Mouse (Mus musculus) heart, embryonic 12.5 days (tissue): Measurements from ENCODE around the gene Smtnl1. TPM values are rescaled to one million over a fixed set of nuclear protein-coding genes. Genes with fewer than 3 reads are reported as not detected.
A peak's percentile ranks its signal among the peaks of the same experiment; 100 is the strongest.

ENCODE experiments used
- ATAC-seq: fragments of 200-750 bp; cut with Nextera tagmentation; 2 replicates; pipeline ENCODE4 v1.8.0; 2017; ENCODE audit warnings: moderate TSS enrichment, moderate library complexity; ENCODE audit not compliant: insufficient number of reproducible peaks, low FRiP score
- H3K27ac ChIP-seq: fragments of 300-500 bp; sonication (generic); 2 replicates; pipeline ENCODE4 v1.5.1; 2016; ENCODE audit warnings: mild to moderate bottlenecking, moderate library complexity; ENCODE audit not compliant: poor library complexity, severe bottlenecking
- H3K27me3 ChIP-seq: fragments of 300-500 bp; sonication (generic); replicated peaks from 2 replicates; pipeline ENCODE4 v1.6.1; 2016; ENCODE audit warnings: mild to moderate bottlenecking, moderate library complexity
- H3K36me3 ChIP-seq: fragments of 300-500 bp; sonication (generic); 2 replicates; pipeline ENCODE4 v1.6.1; 2016; ENCODE audit warnings: mild to moderate bottlenecking, moderate library complexity
- H3K4me1 ChIP-seq: fragments of 300-500 bp; sonication (generic); replicated peaks from 2 replicates; pipeline ENCODE4 v1.6.1; 2016; ENCODE audit warnings: mild to moderate bottlenecking
- H3K4me2 ChIP-seq: fragments of 300-500 bp; sonication (generic); 2 replicates; pipeline ENCODE4 v1.6.1; 2016; ENCODE audit warnings: mild to moderate bottlenecking, moderate library complexity
- H3K4me3 ChIP-seq: fragments of 300-500 bp; sonication (generic); 2 replicates; pipeline ENCODE4 v1.5.1; 2016; ENCODE audit warnings: mild to moderate bottlenecking
- H3K9ac ChIP-seq: fragments of 300-500 bp; sonication (generic); 2 replicates; pipeline ENCODE4 v1.6.1; 2016; ENCODE audit warnings: mild to moderate bottlenecking, moderate library complexity
- H3K9me3 ChIP-seq: fragments of 300-500 bp; sonication (generic); replicated peaks from 2 replicates; pipeline ENCODE4 v1.6.1; 2016; ENCODE audit warnings: mild to moderate bottlenecking, moderate library complexity
- WGBS: fragments of 180-500 bp; shearing (Covaris S2); methylation state at CpG from one replicate; pipeline ENCODE4 v1.1.7; 2016; 5-methylcytosine and 5-hydroxymethylcytosine counted together
- polyA plus RNA-seq: library from polyadenylated mRNA; unstranded; fragments of >200 nt; fragmentation: Nextera tagmentation; extraction: Ambion mirVana; gene quantifications from 2 replicates; pipeline ENCODE4 v1.2.1, GENCODE M21; 2016

Smtnl1 gene
- polyA plus RNA-seq, 1 experiment from 2014 or later = 0.43 TPM

DNA sequence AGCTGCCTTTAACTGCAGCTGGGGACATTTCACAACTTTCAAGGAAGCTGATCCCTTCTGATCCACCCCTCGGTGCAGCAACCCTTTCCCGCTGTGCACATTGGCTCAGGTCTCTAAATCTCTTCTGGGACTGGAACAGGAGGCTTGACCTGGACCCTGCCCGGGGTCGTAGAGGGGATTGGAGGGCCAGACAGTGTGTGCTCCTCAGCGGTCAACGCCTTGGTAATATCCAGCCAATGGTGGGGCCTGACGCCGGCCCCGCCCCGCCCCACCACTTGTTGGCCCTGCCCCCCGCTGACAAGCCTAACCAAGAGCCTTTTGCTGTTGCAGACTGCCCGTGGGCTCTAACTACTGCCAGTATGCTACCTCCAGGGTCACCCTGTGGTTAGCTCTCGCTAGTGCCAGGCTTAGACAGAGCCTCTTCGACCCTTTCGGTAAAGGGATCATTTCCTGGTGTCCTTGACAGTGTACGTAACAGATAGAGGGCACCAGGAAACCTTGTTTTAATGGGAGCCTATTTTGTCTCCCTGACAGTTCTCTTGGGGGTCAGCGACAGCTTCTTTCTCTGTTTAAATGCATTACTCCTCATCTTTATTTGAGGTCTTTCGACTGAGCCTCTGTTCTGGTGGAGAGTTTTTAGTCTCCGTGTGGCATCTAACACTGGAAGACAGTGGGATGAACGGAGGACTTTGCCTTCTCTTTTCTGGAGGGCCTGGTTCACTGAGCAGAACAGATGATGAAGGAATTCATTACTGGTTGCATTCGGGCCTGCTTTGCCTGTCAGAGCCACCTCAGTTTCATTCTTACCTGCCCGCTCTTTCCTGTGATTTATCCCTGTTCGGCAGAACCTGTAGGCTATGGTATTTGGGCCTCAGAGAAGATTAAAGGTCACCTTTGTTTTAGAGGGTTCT, 28.9 kb upstream of the Smtnl1 start:
- Histone ChIP-seq H3K27ac (no peak overlapping the region), H3K36me3 (peaks cover 76% of the 10 kb centered on the region), H3K9ac (no peak overlapping the region; the same call in 1 of the 2 replicates), H3K4me1 (peaks cover 33% of the 10 kb centered on the region), H3K4me2 (peak overlapping the region; percentile 41), H3K4me3 (no peak overlapping the region), H3K9me3 (no peaks in the 10 kb centered on the region), H3K27me3 (no peaks in the 10 kb centered on the region)
- peak; percentile 66; the same call in 1 of the 2 replicates for ATAC-seq
- 35% methylated on average over 23 of the region's 23 CpGs for WGBS

DNA sequence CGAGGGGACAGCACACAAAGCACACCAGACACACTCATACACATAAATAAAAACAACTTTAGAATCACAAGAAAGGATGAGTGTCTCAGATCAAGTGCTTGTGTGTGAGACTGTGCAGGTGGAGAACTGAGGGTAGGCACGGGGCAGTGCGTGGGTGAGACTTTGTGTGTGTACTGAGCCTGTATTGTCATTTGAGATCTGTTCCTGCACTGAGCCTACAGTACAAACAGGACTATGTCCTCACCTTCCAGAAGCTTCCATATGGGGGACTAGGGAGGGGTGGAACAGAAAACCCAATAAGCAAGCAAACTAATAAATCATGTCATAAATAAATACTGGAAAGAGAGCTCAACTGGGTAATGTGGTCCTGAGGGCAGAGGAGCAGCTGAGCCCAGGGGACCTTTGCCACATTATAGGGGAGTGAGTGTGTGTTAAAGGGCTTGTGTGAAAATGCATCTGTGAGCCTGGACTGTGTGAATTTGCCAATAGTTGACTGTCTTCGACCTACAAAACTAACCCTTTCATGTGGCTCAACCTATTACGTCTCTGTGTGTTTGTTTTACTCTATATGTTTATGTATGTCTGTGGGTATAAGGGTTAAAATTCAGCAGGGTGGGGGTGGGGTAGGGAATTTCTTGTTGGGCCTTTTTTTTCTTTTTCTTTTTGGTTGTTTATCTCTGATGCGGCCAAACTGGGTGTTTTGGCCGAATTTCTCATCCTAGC, 28.1 kb upstream of the Smtnl1 start:
- no peak for ATAC-seq
- 60% methylated on average over 7 of the region's 7 CpGs for WGBS

DNA sequence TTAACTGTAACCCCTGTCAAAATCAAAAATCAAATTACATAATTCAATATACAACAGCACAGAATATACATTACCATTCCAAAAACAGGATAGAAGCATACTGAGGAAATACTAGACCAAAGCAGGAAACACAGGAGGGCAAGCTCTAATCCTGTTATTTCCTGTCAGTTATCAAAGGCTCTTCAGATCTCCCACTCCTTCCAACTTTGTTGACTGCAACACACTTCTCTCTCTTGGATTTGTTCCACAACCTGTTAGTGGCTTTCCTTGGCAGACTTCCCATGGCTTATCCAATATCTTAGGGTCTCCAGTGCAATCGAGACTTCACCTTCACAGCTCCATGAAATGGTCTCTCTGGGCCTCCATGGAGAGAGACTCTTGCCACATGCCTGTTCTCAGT, 22.8 kb upstream of the Smtnl1 start:
- peaks cover 44% of the 10 kb centered on the region for H3K36me3 ChIP-seq
- H3K4me1 ChIP-seq = peaks cover 58% of the 10 kb centered on the region
- no peaks in the 10 kb centered on the region for H3K27me3 ChIP-seq
- no peaks in the 10 kb centered on the region for H3K9me3 ChIP-seq
- no peak for ATAC-seq
- H3K27ac ChIP-seq = peak overlapping the region; percentile 34; the same call in 1 of the 2 replicates
- no peak overlapping the region for H3K4me3 ChIP-seq
- H3K9ac ChIP-seq = no peak overlapping the region
- 29% methylated on average over 1 of the region's 1 CpGs for WGBS
- no peak overlapping the region for H3K4me2 ChIP-seq

More for the DNA sequence above, 28.1 kb upstream of the Smtnl1 start:
- Histone ChIP-seq H3K27me3 (no peaks in the 10 kb centered on the region), H3K4me2 (peak overlapping the region; percentile 41), H3K9me3 (no peaks in the 10 kb centered on the region), H3K9ac (no peak overlapping the region; the same call in 1 of the 2 replicates), H3K36me3 (peaks cover 77% of the 10 kb centered on the region), H3K4me3 (no peak overlapping the region), H3K4me1 (peaks cover 37% of the 10 kb centered on the region), H3K27ac (no peak overlapping the region)

DNA sequence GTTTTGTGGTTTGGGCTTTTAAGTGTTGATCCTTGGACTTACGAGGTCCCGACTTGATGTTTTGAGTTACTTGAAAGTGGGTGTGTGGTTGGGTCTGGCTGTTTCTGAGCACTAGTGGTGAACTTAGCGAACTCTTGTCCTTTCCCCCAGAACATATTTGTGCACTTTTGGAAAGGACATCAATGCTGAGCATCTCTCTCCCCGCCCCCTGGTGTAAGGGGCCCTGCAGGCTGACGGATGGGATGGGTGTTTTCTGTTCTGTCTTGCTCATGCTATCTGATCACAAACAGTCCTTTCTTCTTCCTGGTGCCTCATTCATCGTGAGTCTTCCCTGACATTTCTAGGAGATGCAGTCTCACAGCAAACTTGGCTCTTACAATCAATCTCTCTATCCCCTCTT, 21.2 kb upstream of the Smtnl1 start:
- Histone ChIP-seq H3K36me3 (peaks cover 29% of the 10 kb centered on the region), H3K4me2 (peak overlapping the region; percentile 2; the same call in 1 of the 2 replicates), H3K9me3 (no peaks in the 10 kb centered on the region), H3K9ac (no peak overlapping the region), H3K4me1 (peaks cover 47% of the 10 kb centered on the region), H3K27me3 (no peaks in the 10 kb centered on the region), H3K27ac (no peak overlapping the region), H3K4me3 (no peak overlapping the region)
- 67% methylated on average over 6 of the region's 6 CpGs for WGBS
- no peak for ATAC-seq

DNA sequence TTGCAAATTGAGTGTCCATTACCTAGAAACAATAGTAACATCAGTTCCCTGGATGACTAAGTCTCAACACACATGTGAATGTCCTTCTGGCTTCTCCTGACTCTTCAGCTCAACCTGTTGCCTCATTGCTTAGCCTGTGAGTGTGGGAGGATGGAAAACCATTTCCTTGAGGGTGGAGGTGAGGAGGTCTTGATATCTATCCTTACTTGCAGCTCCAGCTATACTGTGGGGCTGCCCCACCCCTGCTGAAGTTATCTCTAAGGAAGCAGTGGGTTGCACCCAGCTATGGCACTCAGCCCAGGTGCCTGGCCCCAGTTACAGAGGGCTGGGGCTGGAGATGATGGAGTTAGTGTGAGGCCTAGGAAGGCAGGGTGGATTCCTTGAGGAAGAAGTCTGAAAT, 19.5 kb upstream of the Smtnl1 start:
- peak overlapping the region; percentile 93; the same call in 1 of the 2 replicates for H3K9ac ChIP-seq
- H3K4me3 ChIP-seq = peak overlapping the region; percentile 90
- H3K27ac ChIP-seq = 0 out of 2 replicates have a peak overlapping the region, but pooled peaks have one; percentile 48
- no peaks in the 10 kb centered on the region for H3K9me3 ChIP-seq
- H3K36me3 ChIP-seq = peaks cover 14% of the 10 kb centered on the region
- peak overlapping the region; percentile 93 for H3K4me2 ChIP-seq
- H3K27me3 ChIP-seq = 0 out of 2 replicates have a peak, but pooled peaks cover 3% of the 10 kb centered on the region
- peak; percentile 72 for ATAC-seq
- H3K4me1 ChIP-seq = peaks cover 44% of the 10 kb centered on the region

DNA sequence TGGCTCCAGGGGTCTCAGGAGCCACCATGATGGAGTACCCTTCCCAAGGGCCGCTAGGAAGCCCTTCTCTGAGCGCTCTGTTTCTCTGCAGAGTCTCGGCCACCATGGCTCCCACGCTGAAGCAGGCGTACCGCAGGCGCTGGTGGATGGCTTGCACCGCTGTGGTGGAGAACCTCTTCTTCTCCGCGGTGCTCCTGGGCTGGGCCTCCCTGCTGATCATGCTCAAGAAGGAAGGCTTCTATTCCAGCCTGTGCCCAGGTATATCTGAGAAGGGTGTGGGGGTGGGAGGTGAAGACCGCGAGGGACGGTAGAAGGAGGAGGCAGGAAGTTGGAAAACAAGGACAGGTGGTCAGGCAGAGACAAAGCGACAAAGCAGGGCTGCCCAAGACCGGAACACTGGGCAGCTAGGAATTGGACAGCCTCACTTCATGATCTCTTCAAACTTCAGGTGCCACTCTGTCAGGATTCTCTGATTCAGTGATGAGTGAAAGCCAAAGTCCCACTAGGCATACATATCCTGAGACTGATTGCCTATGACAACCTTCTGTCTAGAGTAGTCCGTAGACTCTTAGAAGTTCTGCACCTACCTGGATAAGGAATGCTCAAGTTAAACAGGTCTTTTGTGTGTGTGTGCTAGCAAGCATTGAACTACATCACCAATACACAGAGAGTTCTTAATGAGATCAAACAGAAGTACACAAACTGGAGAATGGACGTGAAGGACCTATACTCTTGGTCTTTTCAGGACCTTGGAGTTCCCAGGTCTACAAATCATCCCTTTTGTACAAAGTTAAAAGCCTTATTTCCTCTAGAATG, 18.5 kb upstream of the Smtnl1 start:
- Histone ChIP-seq H3K27ac (peak overlapping the region; percentile 98), H3K27me3 (0 out of 2 replicates have a peak, but pooled peaks cover 7% of the 10 kb centered on the region), H3K36me3 (0 out of 2 replicates have a peak, but pooled peaks cover 8% of the 10 kb centered on the region), H3K4me1 (peaks cover 44% of the 10 kb centered on the region), H3K4me2 (peak overlapping the region; percentile 93), H3K4me3 (peak overlapping the region; percentile 90), H3K9ac (peak overlapping the region; percentile 93), H3K9me3 (no peaks in the 10 kb centered on the region)
- 0 out of 2 replicates have a peak, but pooled peaks have one; percentile 2 for ATAC-seq
- WGBS = 6% methylated on average over 17 of the region's 17 CpGs

DNA sequence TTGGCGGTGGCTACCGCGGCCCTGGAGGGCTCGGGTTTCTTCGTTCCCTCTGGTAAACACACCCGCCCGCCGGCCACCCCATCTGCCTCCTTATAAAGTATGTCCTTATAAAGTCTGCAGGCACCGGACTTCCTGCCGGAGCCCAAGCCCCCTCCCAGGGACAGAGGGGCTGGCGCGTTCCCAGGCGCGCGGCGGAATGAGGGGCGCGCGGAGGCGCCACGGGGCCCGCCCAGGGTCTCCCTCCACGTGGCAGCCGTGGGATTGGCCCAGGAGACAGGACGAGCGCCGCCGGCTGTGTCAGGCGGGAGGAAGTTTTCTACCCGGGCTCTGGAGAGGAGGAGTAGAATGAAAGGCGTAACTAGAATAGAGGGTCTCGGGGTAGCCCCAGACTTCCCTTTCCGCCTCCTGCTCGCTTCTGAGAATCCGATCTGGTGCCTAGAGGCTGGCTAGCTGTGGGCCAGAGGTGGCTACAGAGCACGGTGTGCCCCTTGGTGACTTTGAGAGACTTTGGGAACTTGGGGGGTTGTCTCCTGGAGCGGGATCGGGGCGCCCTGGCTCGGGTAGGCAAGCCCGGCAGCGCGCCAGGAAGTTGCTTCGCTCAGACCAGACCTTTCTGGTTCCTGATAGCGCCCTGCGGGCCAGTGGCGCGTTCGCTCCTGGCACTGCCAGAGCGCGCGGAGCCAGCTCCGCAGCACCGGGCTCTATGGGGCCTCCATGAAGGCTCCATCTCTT, 17.7 kb upstream of the Smtnl1 start:
- Histone ChIP-seq H3K36me3 (0 out of 2 replicates have a peak, but pooled peaks cover 5% of the 10 kb centered on the region), H3K4me1 (peaks cover 36% of the 10 kb centered on the region), H3K9ac (peak overlapping the region; percentile 93), H3K27ac (peak overlapping the region; percentile 98), H3K27me3 (0 out of 2 replicates have a peak, but pooled peaks cover 10% of the 10 kb centered on the region), H3K4me3 (peak overlapping the region; percentile 90), H3K9me3 (no peaks in the 10 kb centered on the region), H3K4me2 (peak overlapping the region; percentile 93)
- peak; percentile 88 for ATAC-seq
- under 1% methylated on average over 54 of the region's 54 CpGs for WGBS

DNA sequence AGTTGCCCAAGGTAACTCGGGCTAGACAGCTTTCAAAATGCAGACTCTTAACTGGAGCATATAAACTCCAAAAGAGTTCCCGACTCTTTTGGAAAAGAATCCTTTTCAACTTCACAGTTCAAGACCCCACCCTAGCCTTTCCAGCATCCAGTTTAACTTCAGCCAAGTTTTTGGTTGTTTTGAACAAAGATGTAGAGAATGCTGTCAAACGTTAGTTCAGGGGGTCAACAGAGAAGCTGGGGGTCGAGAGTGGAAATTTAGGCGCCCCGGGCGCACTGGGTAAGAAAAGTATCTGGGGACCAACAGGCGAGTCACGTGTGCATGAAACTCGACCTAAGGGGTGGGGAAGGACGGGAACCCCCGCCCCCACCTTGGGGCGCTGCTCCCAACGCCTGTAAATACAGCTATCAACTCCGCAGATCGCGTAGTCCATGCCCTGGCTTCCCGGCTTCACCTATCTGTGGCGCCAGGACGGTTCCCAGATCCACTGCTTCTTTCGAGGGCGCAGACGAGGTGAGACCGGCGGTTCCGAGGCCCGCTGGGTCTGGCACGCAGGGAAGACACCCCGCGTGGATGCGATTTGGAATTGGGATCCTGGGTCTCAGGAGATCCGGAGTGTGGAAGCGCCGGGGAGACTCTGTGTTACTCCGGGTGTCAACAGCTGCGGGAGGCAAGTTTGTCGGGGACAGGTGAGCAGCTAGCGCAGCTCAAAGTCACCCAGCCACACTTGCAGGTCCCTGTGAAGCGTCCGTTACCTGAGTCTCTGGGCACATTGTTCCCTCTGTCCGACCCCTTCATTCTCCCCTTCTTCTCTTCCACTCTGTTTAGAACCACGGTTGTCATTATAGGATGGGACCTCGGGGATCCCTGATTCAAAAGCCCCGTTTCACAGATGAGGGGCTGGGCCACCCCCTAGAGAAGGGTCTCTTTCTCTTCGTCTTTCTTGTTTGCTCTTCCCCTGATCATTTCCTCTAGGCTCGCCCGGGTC, 16.8 kb upstream of the Smtnl1 start:
- WGBS = under 1% methylated on average over 47 of the region's 47 CpGs
- no peaks in the 10 kb centered on the region for H3K36me3 ChIP-seq

DNA sequence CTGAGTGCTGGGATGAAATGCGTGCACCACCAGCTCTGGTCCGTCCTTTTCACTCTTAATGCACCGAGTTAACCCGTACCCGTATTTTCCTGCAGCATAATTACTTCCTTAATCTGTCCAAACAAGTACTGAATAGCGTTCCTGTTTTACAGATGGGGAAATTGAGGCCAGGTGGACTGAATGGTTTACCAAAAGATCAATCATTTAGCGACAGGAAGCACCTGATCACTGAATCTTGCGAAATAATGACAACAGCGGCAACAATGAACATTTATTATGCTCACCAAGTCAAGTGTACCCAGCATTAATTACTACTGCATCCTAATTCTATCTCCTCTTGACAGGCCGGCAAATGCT, 16.1 kb upstream of the Smtnl1 start, which contains the start of gene Slc43a1:
Slc43a1 (plus strand) TSS at position 258 of the 357 bp plus-strand sequence.
- H3K27me3 ChIP-seq = 0 out of 2 replicates have a peak, but pooled peaks cover 10% of the 10 kb centered on the region
- no peaks in the 10 kb centered on the region for H3K36me3 ChIP-seq
- peak within 1 kb of the TSS; percentile 93 for H3K9ac ChIP-seq
- ATAC-seq = no peak
- WGBS = 22% methylated on average over 10 of the region's 10 CpGs
- peak within 1 kb of the TSS; percentile 98 for H3K27ac ChIP-seq
- peak within 1 kb of the TSS; percentile 93 for H3K4me2 ChIP-seq
- H3K4me3 ChIP-seq = peak within 1 kb of the TSS; percentile 90
- no peaks in the 10 kb centered on the region for H3K9me3 ChIP-seq
- peaks cover 24% of the 10 kb centered on the region for H3K4me1 ChIP-seq

More for the DNA sequence above, 16.8 kb upstream of the Smtnl1 start:
- peak overlapping the region; percentile 93 for H3K9ac ChIP-seq
- H3K9me3 ChIP-seq = no peaks in the 10 kb centered on the region
- H3K27me3 ChIP-seq = 0 out of 2 replicates have a peak, but pooled peaks cover 10% of the 10 kb centered on the region
- H3K27ac ChIP-seq = peak overlapping the region; percentile 98
- ATAC-seq = peak; percentile 51; the same call in 1 of the 2 replicates
- H3K4me3 ChIP-seq = peak overlapping the region; percentile 90
- peak overlapping the region; percentile 93 for H3K4me2 ChIP-seq
- H3K4me1 ChIP-seq = peaks cover 30% of the 10 kb centered on the region
